ENCODE assay signal across 12 mouse cellular contexts in genomic region chr4:138131226-138131625, GRCm38 (mm10).
A peak's percentile ranks its signal among the peaks of the same experiment; 100 is the strongest.
DNase-seq lines count a peak whose midpoint lies in the region; ATAC-seq and TF ChIP-seq lines count a peak whose summit lies in the region.
"Had no signal": no experiment of that assay in that cellular context is flagged by ENCODE, and none has a peak within 500 bp of the region (broad histone marks: within the 10 kb centered on the region; RNA-seq: fewer than 3 reads in every experiment).

No protein-coding gene starts in this region.

- no peak overlapping the region for H3K4me2 ChIP-seq in heart, embryonic 12.5 days
- no peak overlapping the region for H3K4me2 ChIP-seq in heart, postnatal 0 days (ENCODE audit: low read depth, low read length)
- H3K4me2 ChIP-seq: liver, embryonic 11.5 days; midbrain, embryonic 13.5 days; stomach, embryonic 15.5 days had no signal

- H3K4me1 ChIP-seq in heart, embryonic 12.5 days (replicated peaks): peaks cover 17% of the 10 kb centered on the region
- peaks cover 43% of the 10 kb centered on the region for H3K4me1 ChIP-seq in megakaryocyte, embryonic 14.5 days
- no peaks in the 10 kb centered on the region for H3K4me1 ChIP-seq in heart, postnatal 0 days (ENCODE audit: control insufficient read depth, insufficient read depth)

- TF ChIP-seq CTCF in heart, postnatal 0 days (IDR thresholded peaks at IDR 0.05; ENCODE audit: low read depth): no peak

- WGBS in heart, embryonic 12.5 days: 62% methylated on average over 9 of the region's 9 CpGs
- WGBS in heart, postnatal 0 days: 42% methylated on average over 9 of the region's 9 CpGs

- no peak overlapping the region for H3K27ac ChIP-seq in heart, embryonic 12.5 days (ENCODE audit: poor library complexity, severe bottlenecking)
- H3K27ac ChIP-seq in heart, postnatal 0 days (ENCODE audit: low read depth): no peak overlapping the region
- H3K27ac ChIP-seq: midbrain, embryonic 13.5 days; stomach, embryonic 15.5 days had no signal

- H3K9me3 ChIP-seq in heart, embryonic 12.5 days (replicated peaks): no peaks in the 10 kb centered on the region
- H3K9me3 ChIP-seq in megakaryocyte, embryonic 14.5 days: no peaks in the 10 kb centered on the region
- no peaks in the 10 kb centered on the region for H3K9me3 ChIP-seq in heart, postnatal 0 days (replicated peaks; ENCODE audit: control insufficient read depth, low read length)
- H3K9me3 ChIP-seq: midbrain, embryonic 13.5 days; stomach, embryonic 15.5 days had no signal

- no peak for TF ChIP-seq EP300 in heart, postnatal 0 days (IDR thresholded peaks at IDR 0.05; ENCODE audit: low read depth)

- no peaks in the 10 kb centered on the region for H3K27me3 ChIP-seq in heart, embryonic 12.5 days (replicated peaks)
- no peaks in the 10 kb centered on the region for H3K27me3 ChIP-seq in megakaryocyte, embryonic 14.5 days (replicated peaks)
- no peaks in the 10 kb centered on the region for H3K27me3 ChIP-seq in heart, postnatal 0 days (ENCODE audit: control insufficient read depth, insufficient read depth, low read length)
- H3K27me3 ChIP-seq: midbrain, embryonic 13.5 days; stomach, embryonic 15.5 days had no signal

- H3K4me3 ChIP-seq in heart, embryonic 12.5 days: no peak overlapping the region
- peak overlapping the region; percentile 8 for H3K4me3 ChIP-seq in megakaryocyte, embryonic 14.5 days (replicated peaks)
- H3K4me3 ChIP-seq in heart, postnatal 0 days (ENCODE audit: low read depth, low read length): no peak overlapping the region
- H3K4me3 ChIP-seq: midbrain, embryonic 13.5 days; stomach, embryonic 15.5 days had no signal

- H3K36me3 ChIP-seq in heart, embryonic 12.5 days: peaks cover 39% of the 10 kb centered on the region
- H3K36me3 ChIP-seq in megakaryocyte, embryonic 14.5 days (replicated peaks; ENCODE audit: low read length): peaks cover 91% of the 10 kb centered on the region
- H3K36me3 ChIP-seq in heart, postnatal 0 days (replicated peaks; ENCODE audit: control insufficient read depth, insufficient read depth, low read length): peaks cover 22% of the 10 kb centered on the region

- H3K9ac ChIP-seq in heart, embryonic 12.5 days: no peak overlapping the region
- H3K9ac ChIP-seq in heart, postnatal 0 days (replicated peaks; ENCODE audit: low read depth, low read length): no peak overlapping the region
- H3K9ac ChIP-seq: midbrain, embryonic 13.5 days; stomach, embryonic 15.5 days had no signal

- no peak for ATAC-seq in heart, embryonic 12.5 days (ENCODE audit: insufficient number of reproducible peaks, low FRiP score)
- no peak for ATAC-seq in megakaryocyte, adult 5-6 weeks (ENCODE audit: poor library complexity, severe bottlenecking)
- ATAC-seq in heart, postnatal 0 days (ENCODE audit: insufficient read depth, low read depth): peak; percentile 55; the same call in 1 of the 2 replicates
- ATAC-seq: midbrain, embryonic 13.5 days had no signal

- DNase-seq in heart, adult 18-20 months: peak; percentile 41 to 42
- DNase-seq in heart, postnatal 0 days (ENCODE audit: low spot score): no peak
- peak; percentile 40 to 48 for DNase-seq in layer of hippocampus, postnatal 36 days
- no peak for DNase-seq in cerebellum, adult 18-20 months
- no peak for DNase-seq in urinary bladder, postnatal 36 days (ENCODE audit: low spot score in 2 of 2)
- DNase-seq: cerebellum, adult 11 months had no signal

Comparison
In these comparisons a context has a peak if more than half of its experiments do, and no peak if none do; other contexts are left out.
1. DNase-seq: peak in heart, adult 18-20 months (2 of 2) and layer of hippocampus, postnatal 36 days (2 of 2); none in heart, postnatal 0 days (single experiment), cerebellum, adult 18-20 months (0 of 2) and urinary bladder, postnatal 36 days (0 of 2).